Mouse (Mus musculus): Measurements from ENCODE around the gene Gsg1l.

DNA sequence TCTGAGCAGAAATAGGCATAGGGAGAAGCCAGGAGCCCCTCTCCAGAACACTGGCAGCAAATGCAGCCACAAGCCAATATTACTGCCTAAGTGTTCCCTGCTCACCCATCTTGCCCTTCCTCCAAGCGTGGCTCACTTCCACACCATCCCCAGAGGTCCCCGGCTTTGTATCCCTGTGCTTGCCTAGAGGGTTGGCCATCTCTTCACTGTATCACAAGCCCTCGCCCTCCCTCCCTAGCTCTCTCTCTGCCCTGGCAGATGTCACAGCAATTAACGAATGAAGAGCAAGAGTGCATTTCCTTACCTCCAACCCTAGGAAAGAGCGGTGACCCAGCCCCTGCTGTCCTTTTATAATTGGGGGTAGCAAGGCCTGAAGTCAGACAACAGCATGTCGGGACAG lies 30.3 kb downstream of the Gsg1l start:
- TF ChIP-seq CTCF (IDR thresholded peaks at IDR 0.05; ENCODE audit: extremely low read depth, insufficient read length, insufficient replicate concordance, low read depth, low read length) (no peak), POLR2A (IDR thresholded peaks at IDR 0.05; ENCODE audit: low read depth, low read length) (no peak)

All from small intestine, adult 2 months (tissue).